Mouse (Mus musculus) lung, postnatal 0 days (tissue): ENCODE data around the gene Bcl2l14. TPM values are rescaled to one million over a fixed set of nuclear protein-coding genes. Genes with fewer than 3 reads are reported as not detected.

Experiments
- ATAC-seq: fragments of 200-750 bp; cut with Nextera tagmentation; 2 replicates; pipeline ENCODE4 v1.8.0; 2017; ENCODE audit warnings: moderate library complexity
- DNase-seq: peaks from one replicate; pipeline ENCODE4 v3.0.0-alpha.2; 2016; ENCODE audit warnings: low spot score
- H3K27ac ChIP-seq: fragments of 300-500 bp; sonication (generic); 2 replicates; pipeline ENCODE4 v1.5.1; 2014; ENCODE audit warnings: antibody characterized with exemption, mild to moderate bottlenecking, low read length, mixed read lengths
- H3K27me3 ChIP-seq: fragments of 300-500 bp; sonication (generic); replicated peaks from 2 replicates; pipeline ENCODE4 v1.6.1; 2014; ENCODE audit warnings: low read length, mixed read lengths; ENCODE audit not compliant: insufficient read depth
- H3K36me3 ChIP-seq: fragments of 300-500 bp; sonication (generic); 2 replicates; pipeline ENCODE4 v1.6.1; 2014; ENCODE audit warnings: low read length, mixed read lengths; ENCODE audit not compliant: insufficient read depth
- H3K4me1 ChIP-seq: fragments of 300-500 bp; sonication (generic); 2 replicates; pipeline ENCODE4 v1.6.1; 2014; ENCODE audit warnings: antibody characterized with exemption, low read depth, low read length, mixed read lengths; ENCODE audit not compliant: insufficient read depth
- H3K4me2 ChIP-seq: fragments of 300-500 bp; sonication (generic); replicated peaks from 2 replicates; pipeline ENCODE4 v1.6.1; 2014; ENCODE audit warnings: low read depth, mild to moderate bottlenecking, low read length, moderate library complexity, mixed read lengths
- H3K4me3 ChIP-seq: fragments of 300-500 bp; sonication (generic); 2 replicates; pipeline ENCODE4 v1.5.1; 2014; ENCODE audit warnings: low read depth, low read length
- H3K9ac ChIP-seq: fragments of 300-500 bp; sonication (generic); replicated peaks from 2 replicates; pipeline ENCODE4 v1.6.1; 2014; ENCODE audit warnings: low read depth, mild to moderate bottlenecking
- H3K9me3 ChIP-seq: fragments of 300-500 bp; sonication (generic); 2 replicates; pipeline ENCODE4 v1.6.1; 2016; ENCODE audit warnings: low read length, mixed read lengths
- CTCF ChIP-seq: IDR thresholded peaks from 2 replicates; pipeline ENCODE4 v1.5.1; 2016; ENCODE audit warnings: antibody characterized with exemption, mild to moderate bottlenecking
- EP300 ChIP-seq: IDR thresholded peaks from 2 replicates; pipeline ENCODE4 v1.6.1; 2016; ENCODE audit warnings: antibody characterized with exemption, mild to moderate bottlenecking, control low read depth
- WGBS: fragments of 180-500 bp; shearing (Covaris S2); extraction: QIAGEN DNeasy Blood & Tissue Kit; methylation state at CpG from one replicate; pipeline ENCODE4 v1.1.7; 2014; 5-methylcytosine and 5-hydroxymethylcytosine counted together
- polyA plus RNA-seq: library from polyadenylated mRNA; unstranded; fragments of >200 nt; fragmentation: Nextera tagmentation; extraction: Ambion mirVana; gene quantifications from 2 replicates; pipeline ENCODE4 v1.2.1, GENCODE M21; 2015

Bcl2l14 gene
- polyA plus RNA-seq, 1 experiment from 2014 or later = 6.6 TPM

DNA sequence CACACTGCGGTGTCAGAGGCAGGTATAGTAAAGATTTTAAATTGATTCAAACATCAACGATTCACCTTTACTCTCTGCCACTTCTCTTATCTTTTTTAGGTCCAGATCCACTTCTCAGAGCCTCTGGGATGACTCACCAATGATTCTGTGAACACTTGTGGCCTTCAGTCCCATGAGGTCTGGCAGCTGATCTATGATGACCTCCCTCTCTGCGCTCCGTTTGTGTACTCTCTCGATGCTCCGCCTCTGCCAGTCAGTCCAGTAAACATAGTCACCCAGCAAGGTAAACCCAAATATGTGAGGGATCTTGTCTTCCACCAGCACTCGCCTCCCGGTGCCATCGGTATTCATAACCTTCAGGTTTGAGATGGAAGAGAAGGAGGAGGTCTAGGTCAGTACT is 90.2 kb downstream of the Bcl2l14 start:
- no peak for DNase-seq
- H3K27me3 ChIP-seq = no peaks in the 10 kb centered on the region
- H3K9me3 ChIP-seq = no peaks in the 10 kb centered on the region
- H3K36me3 ChIP-seq = no peaks in the 10 kb centered on the region
- 84% methylated on average over 9 of the region's 9 CpGs for WGBS
- no peak for ATAC-seq
- no peak overlapping the region for H3K4me3 ChIP-seq
- H3K27ac ChIP-seq = no peak overlapping the region
- TF ChIP-seq CTCF (no peak), EP300 (no peak)
- H3K9ac ChIP-seq = no peak overlapping the region
- H3K4me1 ChIP-seq = no peaks in the 10 kb centered on the region
- no peak overlapping the region for H3K4me2 ChIP-seq

Other genes starting within 250 kb of the Bcl2l14 start
- 17.0 and 18.7 TPM in 2 replicates for gene Lrp6, start 170.6 kb downstream of the Bcl2l14 start, polyA plus RNA-seq
- 9.9 and 10.1 TPM in 2 replicates for gene Mansc1, start 236.2 kb downstream of the Bcl2l14 start, polyA plus RNA-seq
- 14.6 and 18.4 TPM in 2 replicates for gene Borcs5, start 243.2 kb downstream of the Bcl2l14 start, polyA plus RNA-seq